ENCODE assay signal across 8 mouse cellular contexts in genomic region chr14:47567962-47568652, GRCm38 (mm10). TPM values are rescaled to one million over a fixed set of nuclear protein-coding genes. Genes with fewer than 3 reads are reported as not detected.
DNase-seq lines count a peak whose midpoint lies in the region; ATAC-seq and TF ChIP-seq lines count a peak whose summit lies in the region.

No protein-coding gene starts in this region.

- peak; percentile 65 to 73 for DNase-seq in CD8-positive naive resting alpha-beta T cell, adult 2 months (ENCODE audit: low read depth in 2 of 2, low spot score in 2 of 2)
- peak; percentile 92 for DNase-seq in c-Kit-positive CD71-negative TER-119-negative erythroid progenitor cells, embryonic 14.5 days (ENCODE audit: low read depth)
- peak; percentile 96 for DNase-seq in forebrain, embryonic 10.5 days (ENCODE audit: extremely low spot score, low spot score)
- peak; percentile 97 to 99 for DNase-seq in kidney, postnatal 25 days
- peak; percentile 89 to 92 (median 90) for DNase-seq in liver, embryonic 14.5 days (ENCODE audit: low read depth in 3 of 3, low spot score in 3 of 3)
- peak; percentile 98 for DNase-seq in neural tube, embryonic 11.5 days (ENCODE audit: low spot score)
- peak; percentile 99 for DNase-seq in stomach, postnatal 0 days (ENCODE audit: low spot score)

- WGBS in forebrain, embryonic 10.5 days, result under 1% methylated on average over 46 of the region's 46 CpGs
- under 1% methylated on average over 46 of the region's 46 CpGs for WGBS in heart, embryonic 15.5 days
- 0% methylated on average over 46 of the region's 46 CpGs for whole genome bisulfite sequencing in liver, embryonic 14.5 days (ENCODE audit: insufficient replicate concordance)
- WGBS in neural tube, embryonic 11.5 days, result 0% methylated on average over 46 of the region's 46 CpGs
- 0% methylated on average over 46 of the region's 46 CpGs for WGBS in stomach, postnatal 0 days

- H3K27me3 ChIP-seq in forebrain, embryonic 10.5 days (ENCODE audit: poor library complexity, severe bottlenecking), result no peaks in the 10 kb centered on the region
- no peaks in the 10 kb centered on the region for H3K27me3 ChIP-seq in heart, embryonic 15.5 days
- no peaks in the 10 kb centered on the region for H3K27me3 ChIP-seq in liver, embryonic 14.5 days (ENCODE audit: control insufficient read depth, insufficient read depth, low read length)
- H3K27me3 ChIP-seq in neural tube, embryonic 11.5 days (ENCODE audit: control insufficient read depth, insufficient read depth, low read length), result no peaks in the 10 kb centered on the region
- no peaks in the 10 kb centered on the region for H3K27me3 ChIP-seq in stomach, postnatal 0 days (ENCODE audit: control insufficient read depth, insufficient read depth, low read length)

- no peak for TF ChIP-seq CTCF in liver, embryonic 14.5 days (IDR thresholded peaks at IDR 0.05; ENCODE audit: low read depth)
- TF ChIP-seq CTCF in stomach, postnatal 0 days (IDR thresholded peaks at IDR 0.05; ENCODE audit: low read depth), result no peak

- peak; percentile 99 for ATAC-seq in heart, embryonic 15.5 days (replicated peaks; ENCODE audit: insufficient number of reproducible peaks, insufficient read depth, low FRiP score, low read depth)
- peak; percentile 96 for ATAC-seq in liver, embryonic 14.5 days (ENCODE audit: insufficient read depth)
- peak; percentile 99 for ATAC-seq in neural tube, embryonic 11.5 days (ENCODE audit: insufficient read depth, low FRiP score, low TSS enrichment)
- peak; percentile 99 for ATAC-seq in stomach, postnatal 0 days (ENCODE audit: low FRiP score, low TSS enrichment)

- peak overlapping the region; percentile 84 for H3K9ac ChIP-seq in heart, embryonic 15.5 days
- peak overlapping the region; percentile 80 for H3K9ac ChIP-seq in liver, embryonic 14.5 days (replicated peaks)
- peak overlapping the region; percentile 84 for H3K9ac ChIP-seq in neural tube, embryonic 11.5 days (ENCODE audit: low read length)
- H3K9ac ChIP-seq in stomach, postnatal 0 days (ENCODE audit: low read length), result peak overlapping the region; percentile 82

- TF ChIP-seq EP300 in liver, embryonic 14.5 days (IDR thresholded peaks at IDR 0.05; ENCODE audit: low read depth), result no peak
- TF ChIP-seq EP300 in stomach, postnatal 0 days (optimal IDR thresholded peaks at IDR 0.05), result no peak

- H3K36me3 ChIP-seq in forebrain, embryonic 10.5 days (replicated peaks), result no peaks in the 10 kb centered on the region
- H3K36me3 ChIP-seq in heart, embryonic 15.5 days, result peaks cover 4% of the 10 kb centered on the region; the same call in 1 of the 2 replicates
- no peaks in the 10 kb centered on the region for H3K36me3 ChIP-seq in liver, embryonic 14.5 days (replicated peaks; ENCODE audit: control insufficient read depth, insufficient read depth, low read depth)
- H3K36me3 ChIP-seq in neural tube, embryonic 11.5 days (ENCODE audit: control insufficient read depth, insufficient read depth, low read length), result no peaks in the 10 kb centered on the region
- no peaks in the 10 kb centered on the region for H3K36me3 ChIP-seq in stomach, postnatal 0 days (ENCODE audit: control insufficient read depth, insufficient read depth, low read length)

- H3K27ac ChIP-seq in forebrain, embryonic 10.5 days, result peak overlapping the region; percentile 86
- H3K27ac ChIP-seq in heart, embryonic 15.5 days, result no peak overlapping the region; the same call in 1 of the 2 replicates
- peak overlapping the region; percentile 34 for H3K27ac ChIP-seq in liver, embryonic 14.5 days
- no peak overlapping the region for H3K27ac ChIP-seq in neural tube, embryonic 11.5 days (ENCODE audit: low read depth, low read length)
- peak overlapping the region; percentile 70 for H3K27ac ChIP-seq in stomach, postnatal 0 days (replicated peaks)

- peak overlapping the region; percentile 92 for H3K4me2 ChIP-seq in heart, embryonic 15.5 days
- peak overlapping the region; percentile 75 for H3K4me2 ChIP-seq in liver, embryonic 14.5 days (ENCODE audit: low read depth)
- peak overlapping the region; percentile 77 for H3K4me2 ChIP-seq in neural tube, embryonic 11.5 days (ENCODE audit: low read depth)
- peak overlapping the region; percentile 93 for H3K4me2 ChIP-seq in stomach, postnatal 0 days (replicated peaks; ENCODE audit: low read depth)

- no peaks in the 10 kb centered on the region for H3K9me3 ChIP-seq in forebrain, embryonic 10.5 days
- no peaks in the 10 kb centered on the region for H3K9me3 ChIP-seq in heart, embryonic 15.5 days (replicated peaks)
- no peaks in the 10 kb centered on the region for H3K9me3 ChIP-seq in liver, embryonic 14.5 days (ENCODE audit: control insufficient read depth, low read length)
- H3K9me3 ChIP-seq in neural tube, embryonic 11.5 days (ENCODE audit: control insufficient read depth, low read length), result no peaks in the 10 kb centered on the region
- H3K9me3 ChIP-seq in stomach, postnatal 0 days (ENCODE audit: control insufficient read depth, low read length), result no peaks in the 10 kb centered on the region

- H3K4me3 ChIP-seq in forebrain, embryonic 10.5 days, result peak overlapping the region; percentile 91
- peak overlapping the region; percentile 97 for H3K4me3 ChIP-seq in heart, embryonic 15.5 days
- peak overlapping the region; percentile 87 to 99 for H3K4me3 ChIP-seq in liver, embryonic 14.5 days (ENCODE audit: insufficient read depth in 1 of 2, low read depth in 2 of 2, low read length in 2 of 2)
- H3K4me3 ChIP-seq in neural tube, embryonic 11.5 days (ENCODE audit: low read depth, low read length), result peak overlapping the region; percentile 94
- peak overlapping the region; percentile 92 for H3K4me3 ChIP-seq in stomach, postnatal 0 days (ENCODE audit: low read depth, low read length)

- H3K4me1 ChIP-seq in forebrain, embryonic 10.5 days, result peaks cover 12% of the 10 kb centered on the region
- H3K4me1 ChIP-seq in heart, embryonic 15.5 days (replicated peaks), result peaks cover 12% of the 10 kb centered on the region
- H3K4me1 ChIP-seq in liver, embryonic 14.5 days (replicated peaks; ENCODE audit: control insufficient read depth in 2 of 2, insufficient read depth in 2 of 2, low read length in 1 of 2), result peaks cover 5 to 7% of the 10 kb centered on the region in 2 experiments
- H3K4me1 ChIP-seq in neural tube, embryonic 11.5 days (ENCODE audit: control insufficient read depth, insufficient read depth, low read length), result no peaks in the 10 kb centered on the region
- H3K4me1 ChIP-seq in stomach, postnatal 0 days (replicated peaks; ENCODE audit: control insufficient read depth, insufficient read depth), result 0 out of 2 replicates have a peak, but pooled peaks cover 2% of the 10 kb centered on the region

RNA-seq across cellular contexts. Expression of gene Atg14, which starts 2.3 kb away (rescaled TPM):
- 16.3 and 16.5 TPM in 2 replicates for polyA plus RNA-seq in forebrain, embryonic 10.5 days (2016; fragmentation: Nextera tagmentation; extraction: Ambion mirVana)
- polyA plus RNA-seq in heart, embryonic 15.5 days (2015; fragmentation: Nextera tagmentation; extraction: Ambion mirVana), result 10.9 and 11.5 TPM in 2 replicates
- 3.0 and 3.7 TPM in 2 replicates for polyA plus RNA-seq in liver, embryonic 14.5 days (2012; rRNA removed)
- polyA plus RNA-seq in liver, embryonic 14.5 days (2014; fragmentation: Nextera tagmentation; extraction: Ambion mirVana), result 5.9 and 6.1 TPM in 2 replicates
- 17.5 and 19.1 TPM in 2 replicates for polyA plus RNA-seq in neural tube, embryonic 11.5 days (2014; fragmentation: Nextera tagmentation; extraction: Ambion mirVana)
- 6.9 and 7.8 TPM in 2 replicates for polyA plus RNA-seq in stomach, postnatal 0 days (2015; fragmentation: Nextera tagmentation; extraction: Ambion mirVana)

Comparison
In these comparisons a context has a peak if more than half of its experiments do, and no peak if none do; other contexts are left out.
1. H3K27ac ChIP-seq: peak in forebrain, embryonic 10.5 days (single experiment), liver, embryonic 14.5 days (single experiment) and stomach, postnatal 0 days (single experiment); none in heart, embryonic 15.5 days (single experiment) and neural tube, embryonic 11.5 days (single experiment).
2. Peak in every context shown above with its lines, with median percentiles within 50 percentile points of each other: DNase-seq, H3K4me3 ChIP-seq, ATAC-seq, H3K4me2 ChIP-seq and H3K9ac ChIP-seq.